Mouse (Mus musculus) cerebellum, postnatal 36 days (tissue): ENCODE measurements around the gene Mrpl52.

ENCODE experiments used
- DNase-seq, 2 experiments: peaks; one replicate each; pipeline ENCODE4 v3.0.0; 2021 to 2022; ENCODE audit warnings: mixed read lengths in 2 of 2

Gene Mrpl52

DNA sequence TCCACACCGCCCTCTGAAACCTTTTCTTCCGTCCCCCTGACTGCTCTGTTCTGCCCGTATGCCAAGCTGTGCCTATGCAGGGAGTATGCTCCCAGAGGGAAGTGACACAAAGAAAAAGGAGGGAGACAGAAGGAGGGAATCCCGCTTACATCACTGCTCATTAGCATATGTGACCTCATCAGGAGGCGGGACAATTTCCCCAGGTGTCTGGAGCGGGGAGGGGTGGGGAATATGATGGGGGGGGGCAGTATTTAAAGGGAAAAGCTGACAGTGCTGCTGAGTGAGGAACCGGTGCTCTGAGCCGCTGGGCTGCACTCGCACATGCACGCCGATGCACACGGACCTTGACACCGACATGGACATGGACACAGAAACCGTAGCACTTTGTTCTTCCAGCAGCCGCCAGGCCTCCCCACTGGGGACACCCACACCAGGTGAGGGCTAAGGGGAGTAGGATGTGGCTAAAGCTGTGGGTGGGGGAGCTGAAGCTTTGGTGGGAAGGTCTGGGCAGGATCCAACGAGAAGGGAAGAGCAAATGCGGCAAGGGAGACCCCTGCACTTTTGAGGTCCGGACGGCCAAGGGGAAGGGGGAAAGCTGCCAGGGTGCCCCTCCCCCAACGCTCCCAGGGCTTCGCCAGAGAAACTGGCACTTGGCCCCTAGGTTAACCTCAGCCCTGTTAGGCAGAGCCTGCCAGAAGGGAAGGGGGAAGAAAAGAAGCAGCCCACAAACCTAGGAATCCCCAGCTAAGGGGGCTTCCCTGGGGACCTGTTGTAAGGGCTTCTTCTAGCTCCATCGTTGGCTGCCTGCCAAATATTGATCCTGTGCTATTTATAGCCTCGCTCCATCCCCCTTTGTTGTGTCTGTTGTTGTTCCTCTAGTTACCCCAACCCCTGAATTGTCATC is 49.5 kb downstream of the Mrpl52 start, which contains the start of gene Rem2:
Rem2 (plus strand) TSS at position 160 of the 904 bp plus-strand sequence.
- DNase-seq: peak; percentile 80 to 83

DNA sequence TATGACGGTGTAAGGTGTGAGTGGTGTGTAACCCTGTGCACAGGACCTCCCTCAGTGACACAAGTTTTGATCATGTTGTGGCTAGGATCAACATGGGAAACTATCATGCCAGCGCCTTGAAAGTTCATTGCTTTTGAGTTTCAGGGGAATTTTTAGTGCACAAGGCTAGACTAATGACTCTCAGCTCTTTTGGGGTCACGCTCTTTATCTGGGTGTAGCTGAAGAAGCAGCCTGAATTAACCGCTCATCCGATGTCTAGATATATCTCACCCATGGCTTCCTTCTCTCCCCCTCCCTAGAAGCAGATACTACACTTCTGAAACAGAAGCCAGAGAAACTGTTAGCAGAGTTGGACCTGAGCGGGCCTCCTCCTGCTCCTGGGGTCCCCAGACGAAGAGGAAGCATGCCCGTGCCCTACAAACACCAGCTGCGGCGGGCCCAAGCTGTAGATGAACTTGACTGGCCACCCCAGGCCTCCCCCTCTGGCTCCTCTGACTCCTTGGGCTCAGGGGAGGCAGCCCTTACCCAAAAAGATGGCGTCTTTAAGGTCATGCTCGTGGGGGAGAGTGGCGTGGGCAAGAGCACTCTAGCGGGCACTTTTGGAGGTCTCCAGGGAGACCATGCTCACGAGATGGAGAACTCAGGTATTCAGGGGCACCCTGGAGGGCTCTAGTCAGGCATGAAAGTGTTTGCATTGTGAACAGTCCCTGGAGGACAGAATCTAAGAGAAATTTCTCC is 50.6 kb downstream of the Mrpl52 start:
- no peak for DNase-seq
